Mouse (Mus musculus) layer of hippocampus, postnatal 36 days (tissue): ENCODE data around the gene Crybb2. TPM values are rescaled to one million over a fixed set of nuclear protein-coding genes. Genes with fewer than 3 reads are reported as not detected.
A peak's percentile ranks its signal among the peaks of the same experiment; 100 is the strongest.
"Not testable (repeated sequence)": the region's sequence is repeated elsewhere in the genome, so short reads cannot be mapped to it uniquely, and the experiment has no call there.

Source experiments
- DNase-seq, 2 experiments: peaks; one replicate each; pipeline ENCODE4 v3.0.0; 2022
- total RNA-seq, 2 experiments: library from RNA; stranded (reverse); gene quantifications; 2 replicates each; pipeline ENCODE4 v1.2.3; 2021

Gene Crybb2
- not detected for total RNA-seq

DNA sequence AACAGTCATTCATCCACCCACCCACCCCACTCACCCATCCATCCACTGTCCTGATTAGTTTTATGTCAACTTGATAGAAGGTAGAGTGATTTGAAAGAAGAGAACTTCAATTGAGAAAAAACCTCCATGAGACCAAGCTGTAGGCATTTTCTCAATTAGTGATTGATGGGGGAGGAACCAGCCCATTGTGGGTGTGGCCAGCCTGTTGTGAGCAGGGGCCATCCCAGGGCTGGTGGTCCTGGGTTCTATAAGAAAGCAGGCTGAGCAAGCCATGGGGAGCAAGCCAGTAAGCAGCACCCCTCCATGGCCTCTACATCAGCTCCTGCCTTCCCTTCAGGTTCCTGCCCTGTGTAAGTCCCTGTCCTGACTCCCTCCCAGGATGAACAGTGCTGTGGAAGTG lies at the start of gene Crybb2:
Gene Crybb2, minus strand, starts transcription at position 101 of the 400 bp plus-strand sequence.
- no peak for DNase-seq

DNA sequence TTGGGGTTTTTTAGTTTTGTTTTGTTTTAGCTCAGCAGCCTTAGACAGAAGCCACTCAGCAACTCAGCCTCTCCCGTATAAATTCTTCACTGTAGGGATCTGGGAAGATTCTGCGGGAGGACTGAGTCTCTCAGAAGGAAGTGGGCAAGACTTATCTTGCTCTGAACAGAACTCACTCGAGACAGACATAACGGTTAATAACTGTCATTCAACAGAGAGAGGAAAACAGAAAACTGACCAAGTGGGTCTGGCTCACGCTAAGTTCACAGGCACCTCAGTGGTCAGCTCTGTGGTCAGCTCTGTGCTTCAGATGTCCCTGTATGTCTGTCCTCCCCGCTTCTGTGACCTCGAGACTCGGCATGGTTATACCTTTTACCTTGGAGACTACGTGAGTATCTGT lies 49.4 kb upstream of the Crybb2 start:
- no peak for DNase-seq

DNA sequence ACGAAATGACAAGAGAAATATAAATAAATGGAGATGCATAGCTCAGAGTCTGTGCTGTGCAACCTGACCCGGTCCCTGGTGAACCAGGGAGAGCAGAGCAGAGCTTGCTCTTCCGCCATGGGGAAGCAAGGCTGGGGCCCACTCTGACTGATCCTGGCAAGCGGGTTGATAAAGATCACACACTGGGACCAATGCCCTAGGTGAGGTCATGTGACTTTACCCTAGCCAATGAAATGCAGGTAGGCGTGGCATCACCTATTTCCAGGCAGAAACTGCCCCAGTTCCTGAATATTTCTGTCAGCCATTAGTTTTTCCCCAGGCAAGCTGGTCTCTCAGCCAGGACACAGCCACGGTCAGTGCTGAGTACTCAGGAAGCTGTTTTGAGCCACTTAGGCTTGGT lies 48.8 kb upstream of the Crybb2 start:
- no peak for DNase-seq

DNA sequence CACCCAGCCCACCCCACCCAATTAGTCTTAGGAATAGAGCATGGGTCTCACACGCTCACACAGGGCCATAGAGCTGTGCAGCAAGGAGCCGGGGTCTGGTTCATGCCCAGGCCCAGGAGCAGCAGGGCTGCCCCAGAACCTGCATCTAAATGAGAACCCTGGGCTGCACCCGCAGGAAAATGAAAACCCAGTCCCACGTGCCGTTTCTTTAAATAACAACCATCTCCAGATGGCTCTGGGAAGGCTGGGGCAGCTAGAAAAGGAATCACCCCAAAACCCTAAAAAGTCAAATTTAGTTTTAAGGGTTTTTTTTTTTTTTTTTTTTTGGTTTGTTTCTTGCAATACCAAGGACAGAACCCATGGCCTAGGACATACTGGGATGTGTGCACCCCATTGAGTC lies 47.4 kb upstream of the Crybb2 start:
- DNase-seq = no peak

DNA sequence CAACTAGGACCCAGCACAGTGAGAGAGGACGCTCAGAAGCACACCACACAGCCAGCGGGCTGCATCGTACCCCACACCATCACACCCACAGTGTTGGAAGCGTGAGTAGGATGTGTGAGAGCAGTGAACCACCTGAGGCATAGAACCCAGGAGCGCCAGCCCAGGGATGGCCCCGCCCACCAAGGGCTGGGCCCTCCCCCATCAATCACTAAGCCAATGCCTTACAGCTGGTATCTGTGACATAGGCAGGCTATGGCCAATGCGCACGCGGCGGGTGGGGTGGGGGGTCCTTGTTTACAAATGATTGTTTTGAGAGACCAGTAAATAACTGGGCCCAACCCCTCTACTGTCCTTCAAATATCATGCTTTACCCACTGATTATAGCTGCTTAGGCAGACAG lies 46.0 kb upstream of the Crybb2 start:
- no peak for DNase-seq

DNA sequence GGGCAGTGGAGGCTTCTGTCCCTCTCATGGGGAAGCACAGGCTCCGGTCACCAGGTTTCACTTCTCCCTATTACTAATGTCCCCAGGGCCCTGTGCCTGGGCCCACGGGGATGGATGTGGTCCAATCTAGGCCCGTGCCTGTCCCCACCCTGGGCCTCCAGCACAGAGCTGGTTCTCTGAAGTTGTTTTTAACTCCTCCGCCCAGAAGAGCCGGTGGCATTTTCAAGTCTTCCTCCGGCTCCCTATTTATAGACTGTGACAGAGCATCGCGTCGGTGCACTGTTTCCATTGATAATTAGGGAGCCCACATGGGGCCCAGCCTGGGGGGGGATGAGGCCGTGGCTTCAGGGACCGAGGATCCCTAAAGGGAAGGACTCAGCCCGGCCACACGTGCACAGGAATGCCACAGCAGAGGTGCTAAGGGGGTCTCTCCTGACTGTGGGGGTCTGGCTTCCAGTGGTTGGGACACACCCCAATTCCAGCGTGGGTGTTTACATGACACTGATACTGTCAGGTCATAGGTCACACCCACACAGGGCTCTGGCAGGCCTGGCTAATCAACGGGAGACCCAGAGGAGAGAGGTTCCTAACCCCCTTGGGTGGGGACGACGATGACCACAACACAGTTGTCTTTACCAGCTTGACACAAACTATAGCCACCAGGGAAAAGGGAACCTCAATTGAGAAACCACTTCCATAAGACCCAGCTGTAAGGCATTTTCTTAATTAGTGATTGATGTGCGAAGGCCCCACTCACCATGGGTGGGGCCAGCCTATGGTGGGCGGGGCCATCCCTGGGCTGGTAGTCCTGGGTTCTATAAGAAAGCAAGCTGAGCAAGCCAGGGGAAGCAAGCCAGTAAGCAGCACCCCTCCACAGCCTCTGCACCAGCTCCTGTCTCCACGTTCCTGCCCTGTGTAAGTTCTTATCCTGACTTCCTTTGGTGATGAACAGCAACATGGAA lies 44.6 kb upstream of the Crybb2 start:
- DNase-seq = no peak

DNA sequence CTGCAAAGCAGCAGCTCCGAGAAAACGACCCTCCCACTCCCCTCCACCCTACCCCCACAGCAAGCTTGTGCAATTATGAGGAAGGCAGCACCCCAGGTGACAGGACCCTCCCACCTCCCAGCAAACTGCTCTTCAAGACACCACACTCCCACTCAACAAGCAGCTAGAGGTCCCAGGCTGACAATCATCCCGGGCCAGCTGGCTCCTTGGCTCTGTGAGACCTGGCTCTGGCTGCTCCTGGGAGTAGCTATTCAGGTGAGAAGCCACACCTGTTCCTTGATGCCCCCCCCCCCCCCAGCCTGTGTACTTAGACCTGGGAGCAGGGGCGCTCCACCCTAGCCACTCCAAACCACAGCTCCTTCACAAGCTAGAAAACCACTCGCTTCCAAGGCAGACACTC lies 43.2 kb upstream of the Crybb2 start:
- DNase-seq = no peak

DNA sequence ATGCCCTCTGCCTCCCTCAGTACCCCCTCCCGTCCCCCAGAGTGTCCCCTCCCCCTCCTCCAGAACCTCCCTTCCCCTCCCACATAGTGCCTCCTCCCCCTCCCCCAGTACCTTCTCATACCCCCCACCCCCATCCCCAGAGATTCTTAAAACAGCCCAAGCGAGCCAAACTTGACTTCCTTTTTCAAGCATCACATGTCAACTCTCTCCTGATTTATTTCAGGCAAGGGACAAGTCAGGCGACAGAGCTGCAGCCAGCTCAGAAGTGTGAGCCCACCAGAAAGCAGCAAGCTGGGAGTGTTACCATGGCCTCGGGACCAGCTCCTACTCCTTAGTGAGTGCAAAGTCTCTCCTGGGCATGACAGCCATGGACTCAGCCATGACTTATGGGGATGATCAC lies 41.4 kb upstream of the Crybb2 start:
- DNase-seq = no peak

DNA sequence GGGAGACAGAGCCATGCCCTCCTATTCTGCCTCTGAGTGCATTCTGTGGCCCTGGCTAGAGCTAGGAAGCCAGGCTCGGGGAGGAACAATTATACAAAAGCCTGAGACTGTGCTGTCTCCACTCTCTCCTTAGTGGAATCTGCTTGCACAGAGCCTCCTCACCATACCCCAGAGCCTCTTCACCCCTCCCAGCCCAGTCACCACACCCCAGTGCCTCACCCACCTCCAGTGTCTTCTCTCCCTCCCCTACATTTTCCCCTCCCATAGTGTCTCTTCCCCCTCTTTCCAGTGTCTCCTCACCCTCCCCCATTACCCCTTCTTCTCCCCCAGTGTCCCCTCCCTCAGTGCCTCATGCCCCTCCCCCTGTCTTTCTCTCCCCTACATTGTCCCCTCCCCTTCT lies 41.0 kb upstream of the Crybb2 start:
- no peak for DNase-seq

DNA sequence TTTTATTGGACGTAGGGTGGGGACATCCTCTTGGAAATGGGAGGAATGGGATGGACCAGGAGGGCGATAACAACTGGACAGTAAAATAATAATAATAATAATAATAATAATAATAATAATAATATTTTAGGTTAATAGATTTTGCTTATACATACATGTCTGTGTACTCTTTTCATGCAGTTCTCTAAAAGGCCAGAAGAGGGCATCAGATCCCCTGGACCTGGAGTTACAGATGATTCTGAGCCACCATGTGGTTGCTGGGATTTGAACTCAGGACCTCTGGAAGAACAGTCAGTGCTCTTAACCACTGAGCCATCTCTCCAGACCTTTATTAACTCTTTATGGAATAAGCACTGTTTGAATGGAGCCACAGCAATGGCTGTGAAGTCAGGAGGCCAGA lies 39.7 kb upstream of the Crybb2 start:
- not testable (repeated sequence) for DNase-seq

DNA sequence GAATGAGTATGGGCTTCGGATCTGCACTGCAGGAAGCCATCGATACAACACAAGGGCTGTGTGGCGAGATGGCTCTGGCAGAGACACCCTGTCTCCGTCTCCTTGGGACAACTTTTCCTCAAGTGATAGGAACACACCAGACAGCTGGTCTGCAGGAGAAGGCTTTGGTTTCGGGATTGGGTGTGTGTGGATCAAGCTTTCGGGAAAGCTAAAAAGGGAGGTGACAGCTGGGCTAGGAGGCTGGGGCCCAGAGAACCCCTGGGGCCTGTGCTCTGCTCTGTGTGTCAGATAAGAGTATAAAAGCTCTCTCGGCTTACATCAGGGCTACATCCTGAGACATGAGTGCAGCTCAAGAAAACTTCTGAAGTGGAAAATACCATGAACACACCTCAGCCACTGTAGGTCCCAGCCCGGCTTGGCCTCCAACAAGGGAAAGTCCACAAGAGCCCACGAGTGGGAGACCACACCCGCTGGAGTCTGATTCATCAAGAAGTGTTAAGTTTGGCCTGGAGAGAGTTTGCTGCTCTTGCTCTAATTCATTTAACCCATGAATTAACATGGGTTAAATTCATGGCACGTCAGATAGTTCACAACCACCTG lies 38.3 kb upstream of the Crybb2 start:
- no peak for DNase-seq

DNA sequence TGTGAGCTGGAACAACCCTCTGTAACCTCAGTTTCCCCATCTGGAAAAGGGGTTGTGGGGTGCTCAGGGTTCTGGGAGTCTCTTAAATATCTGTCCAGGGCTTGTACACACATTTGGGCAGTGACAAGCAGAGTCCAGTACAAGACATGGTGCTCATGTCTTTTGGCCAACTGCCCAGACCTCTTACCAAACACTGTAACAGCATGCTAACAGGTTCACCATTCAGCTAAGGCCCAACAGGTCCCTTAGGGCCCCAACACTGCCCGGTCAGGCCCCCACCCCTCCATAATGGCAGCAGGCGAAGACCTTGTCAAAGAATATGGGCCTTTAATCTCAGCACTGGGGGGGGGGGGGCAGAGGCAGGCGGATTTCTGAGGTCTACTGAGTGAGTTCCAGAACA lies 37.8 kb upstream of the Crybb2 start:
- DNase-seq = no peak

DNA sequence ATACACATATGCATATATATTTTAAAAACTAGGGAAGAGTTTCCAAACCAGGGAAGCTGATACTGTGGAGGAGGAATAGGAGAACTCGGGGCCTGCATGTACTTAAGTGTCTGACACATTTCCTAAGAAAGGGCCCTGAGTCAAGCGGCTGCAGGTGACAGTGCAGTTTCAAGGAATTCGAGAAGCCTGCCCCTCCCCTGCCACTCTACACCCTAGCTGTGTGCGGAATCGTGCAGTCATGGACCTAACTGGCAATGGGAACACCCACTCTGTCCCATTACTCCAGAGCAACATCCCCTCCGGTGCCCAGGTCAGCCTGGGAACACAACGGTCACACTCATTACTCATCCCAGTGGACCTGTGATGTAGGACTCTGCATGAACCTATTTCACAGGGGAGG lies 36.7 kb upstream of the Crybb2 start:
- DNase-seq = no peak

DNA sequence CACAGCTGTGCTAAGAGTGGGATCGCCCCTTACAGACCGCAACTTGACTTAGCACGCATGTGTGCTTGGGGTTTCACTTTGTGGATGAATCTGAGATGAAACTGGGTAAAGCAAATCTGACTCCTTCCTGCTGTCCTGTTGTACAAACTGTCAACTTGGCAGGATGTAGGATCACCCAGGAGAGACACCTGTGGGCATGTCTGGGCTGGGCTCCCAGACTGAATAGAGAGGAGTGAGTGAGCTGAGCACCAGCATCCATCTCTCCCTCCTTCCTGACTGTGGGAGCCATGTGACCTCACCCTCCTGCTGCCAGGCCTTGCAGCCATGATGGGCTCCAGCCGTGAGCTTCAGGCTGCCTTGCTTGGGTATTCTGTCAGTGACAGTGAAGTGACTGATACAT lies 35.6 kb upstream of the Crybb2 start:
- no peak for DNase-seq

DNA sequence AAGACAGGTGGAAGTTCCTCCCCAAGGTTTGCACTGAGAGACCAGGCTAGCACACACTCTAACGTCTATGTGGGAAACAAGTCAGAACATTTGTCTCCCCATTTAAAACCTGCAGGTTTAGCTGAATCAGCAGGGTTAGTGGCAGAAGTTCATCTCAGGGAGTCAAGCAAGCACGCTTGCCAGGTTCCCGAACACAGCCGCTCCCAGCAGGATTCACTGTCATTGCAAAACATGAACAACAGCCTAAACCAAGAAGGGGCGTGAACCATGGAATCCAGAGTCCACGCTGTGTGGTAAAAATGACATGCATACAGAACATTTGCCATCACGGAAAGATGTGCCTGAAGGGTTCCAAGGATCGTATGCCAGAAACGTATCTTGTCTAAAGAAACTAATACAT lies 35.1 kb upstream of the Crybb2 start:
- no peak for DNase-seq

DNA sequence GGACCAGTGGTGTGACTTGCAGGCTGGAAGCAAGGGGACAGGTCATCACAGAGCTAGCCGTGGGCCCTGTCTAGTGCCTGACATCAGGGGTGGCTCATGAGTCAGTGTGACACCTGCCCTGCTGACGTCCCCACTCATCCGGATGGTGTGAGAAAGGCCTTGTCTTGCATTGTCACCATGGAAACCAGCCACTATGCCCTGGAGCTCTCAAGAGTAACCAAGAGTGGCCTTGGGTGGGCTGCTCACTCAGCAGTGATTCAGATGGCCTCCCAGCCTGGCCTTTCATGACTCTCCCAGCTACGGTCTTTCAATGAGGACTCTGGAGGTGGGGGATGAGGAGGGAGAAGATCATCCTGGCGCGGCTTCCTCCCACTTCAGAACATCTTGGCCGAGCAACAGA lies 32.5 kb upstream of the Crybb2 start:
- DNase-seq = no peak

DNA sequence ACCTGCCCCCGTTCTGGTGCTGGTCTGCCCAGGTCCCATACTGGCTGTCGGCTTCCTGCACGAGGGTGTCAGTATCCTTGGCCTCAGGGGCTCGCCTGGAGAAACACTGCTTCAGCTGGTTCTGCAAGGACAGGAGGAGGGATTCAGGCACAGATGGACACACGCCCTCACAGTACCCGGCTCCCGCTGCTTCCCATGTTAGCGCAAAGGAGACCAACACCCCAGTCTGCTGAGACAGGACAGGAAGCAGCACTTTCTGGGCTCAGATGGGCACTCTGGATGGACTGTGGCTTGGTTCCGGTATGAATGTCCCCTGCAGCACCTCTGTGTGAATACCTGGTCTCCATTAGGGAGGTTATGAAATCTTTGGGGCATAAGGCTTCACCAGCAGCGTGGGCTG lies 31.5 kb upstream of the Crybb2 start:
- DNase-seq = peak in 1 of 2 experiments; percentile 31

DNA sequence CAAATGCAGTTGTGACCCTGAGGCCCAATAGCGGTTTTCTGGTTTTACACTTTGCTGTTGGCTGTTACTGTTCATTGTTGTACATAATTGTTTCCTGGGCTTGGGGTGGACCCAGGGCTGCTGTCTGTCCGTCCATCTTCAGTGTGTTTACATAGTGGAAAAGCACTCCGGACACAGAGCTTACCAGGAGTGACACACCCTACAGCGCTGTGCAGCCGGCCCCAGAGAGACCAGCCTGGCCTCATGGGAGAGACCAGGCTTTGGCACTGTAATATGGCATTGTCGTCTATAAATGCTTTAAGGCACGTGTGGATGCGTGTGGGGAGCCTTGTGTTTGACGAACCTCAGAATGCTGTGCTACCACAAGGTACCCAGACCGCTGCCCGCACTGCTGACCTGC lies 30.5 kb upstream of the Crybb2 start:
- no peak for DNase-seq

DNA sequence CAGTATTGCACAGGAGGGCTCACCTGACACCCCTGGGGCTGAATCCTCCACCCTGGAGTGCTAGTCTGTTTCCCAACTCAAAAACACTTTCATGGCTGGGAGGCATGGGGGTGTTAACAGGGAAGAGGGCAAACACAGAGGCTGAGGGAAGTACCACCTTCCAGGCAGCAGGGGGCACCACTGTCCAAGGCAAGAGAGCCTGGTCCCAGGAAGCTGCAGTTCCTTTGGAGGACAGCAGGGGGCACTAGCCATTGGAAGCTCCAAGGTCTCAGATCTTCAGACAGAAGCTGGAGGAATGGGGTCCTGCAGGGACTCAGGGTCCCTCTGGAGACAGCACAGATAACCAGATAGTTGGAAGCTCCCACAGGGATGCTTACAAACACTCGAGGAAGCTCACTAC lies 29.6 kb upstream of the Crybb2 start:
- DNase-seq = peak; percentile 86 to 89

DNA sequence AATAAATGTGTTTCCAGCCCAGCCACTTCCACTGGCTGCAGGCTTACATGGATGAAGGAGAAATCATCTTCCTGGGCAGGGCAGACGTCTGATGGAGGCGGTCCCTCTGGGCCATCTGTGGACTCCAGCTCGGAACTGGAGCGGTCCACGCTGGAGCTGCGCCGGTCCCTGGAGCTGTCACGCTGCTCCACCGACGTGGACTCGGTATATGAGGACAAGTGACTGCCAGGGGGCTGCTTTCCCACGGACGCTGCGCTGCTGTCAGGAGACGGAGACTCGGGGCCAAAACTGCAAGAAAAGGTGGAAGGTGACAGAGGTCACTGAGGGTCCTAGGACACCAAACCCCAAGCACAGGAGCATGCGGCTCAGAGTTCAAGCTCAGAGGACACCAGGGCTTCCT lies 27.6 kb upstream of the Crybb2 start:
- DNase-seq = no peak

DNA sequence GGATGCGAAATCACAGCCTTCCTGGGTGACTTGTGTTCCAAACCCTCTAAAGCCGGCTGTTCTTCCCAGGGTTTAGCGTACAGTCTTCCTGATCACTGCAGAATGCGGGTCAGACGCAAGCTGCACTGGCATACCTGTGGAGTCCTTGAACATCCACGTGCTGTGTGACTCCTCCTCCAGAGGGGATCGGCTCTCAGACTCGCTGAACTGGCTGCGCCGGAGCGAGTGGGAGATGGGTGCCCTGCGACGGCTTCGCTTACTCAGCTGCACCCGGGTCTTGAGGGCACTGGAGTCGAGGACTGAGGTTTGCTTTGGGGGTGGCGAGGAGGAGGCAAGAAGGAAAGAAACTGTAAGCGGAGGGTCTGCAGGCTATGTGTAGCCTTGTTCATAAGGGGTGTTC lies 25.5 kb upstream of the Crybb2 start:
- no peak for DNase-seq

DNA sequence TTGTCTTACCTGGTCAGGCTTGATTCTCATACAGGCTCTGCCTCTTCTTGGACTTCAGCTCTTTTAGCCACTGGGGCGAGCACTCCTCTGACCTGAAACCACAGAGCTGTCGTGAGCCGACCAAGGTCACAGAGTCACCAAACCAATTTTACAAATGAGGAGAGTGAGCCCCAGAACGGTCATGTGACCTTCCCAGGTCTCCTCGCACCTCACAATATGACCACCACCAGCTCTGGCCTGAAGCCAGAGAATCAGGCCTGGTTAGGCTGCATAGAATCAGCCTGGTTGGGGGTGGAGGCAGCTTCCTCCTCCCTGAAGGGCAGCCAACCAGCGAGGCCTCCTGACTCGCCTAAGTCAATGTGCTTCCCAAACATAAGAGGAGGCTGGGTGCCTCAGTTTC lies 22.5 kb upstream of the Crybb2 start:
- DNase-seq = no peak

DNA sequence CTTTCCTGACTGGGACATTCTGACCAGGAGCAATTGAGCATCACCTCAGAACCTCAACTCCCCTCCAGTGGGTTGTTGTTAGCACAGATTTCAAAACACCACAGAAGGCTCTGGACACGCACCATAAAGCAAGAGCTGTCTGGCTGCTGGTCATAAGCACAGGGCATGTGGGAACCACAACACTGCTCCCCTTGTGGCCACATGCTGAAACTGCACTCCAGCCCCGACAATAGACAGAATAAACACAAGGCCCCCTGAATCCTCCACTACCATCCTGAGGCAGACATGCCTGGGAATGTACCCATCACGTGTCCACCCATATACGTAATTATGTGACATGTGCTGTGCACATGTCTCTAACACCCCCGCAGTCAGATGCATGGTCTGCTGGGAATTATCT lies 21.2 kb upstream of the Crybb2 start:
- no peak for DNase-seq

DNA sequence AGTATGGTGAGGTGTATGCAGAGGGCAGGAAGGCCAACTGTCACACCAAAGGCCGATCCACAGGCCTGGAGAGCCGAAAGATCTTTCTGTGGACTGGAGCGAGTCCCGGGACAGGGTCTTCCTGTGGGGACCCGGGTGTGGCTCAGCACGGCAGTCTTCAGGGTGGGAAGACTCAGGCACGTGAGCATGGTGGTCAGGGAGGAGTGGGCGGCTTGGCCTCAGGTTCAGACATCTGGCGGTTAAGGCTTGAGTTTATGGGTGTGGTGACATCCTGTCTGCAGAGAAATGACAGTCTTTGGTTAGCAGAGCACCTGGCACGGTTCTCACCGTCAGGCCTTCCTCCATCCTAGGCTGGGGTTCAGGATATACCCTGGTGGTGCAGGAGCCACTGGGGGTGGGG lies 20.8 kb upstream of the Crybb2 start:
- no peak for DNase-seq
